Mouse (Mus musculus): ENCODE results near the gene Olfr218. TPM values are rescaled to one million over a fixed set of nuclear protein-coding genes. Genes with fewer than 3 reads are reported as not detected.
"Not testable (repeated sequence)": the region's sequence is repeated elsewhere in the genome, so short reads cannot be mapped to it uniquely, and the experiment has no call there.

Gene Olfr218
- polyA plus RNA-seq (2014; fragmentation: Nextera tagmentation; extraction: Ambion mirVana), result not detected in 2 replicates

DNA sequence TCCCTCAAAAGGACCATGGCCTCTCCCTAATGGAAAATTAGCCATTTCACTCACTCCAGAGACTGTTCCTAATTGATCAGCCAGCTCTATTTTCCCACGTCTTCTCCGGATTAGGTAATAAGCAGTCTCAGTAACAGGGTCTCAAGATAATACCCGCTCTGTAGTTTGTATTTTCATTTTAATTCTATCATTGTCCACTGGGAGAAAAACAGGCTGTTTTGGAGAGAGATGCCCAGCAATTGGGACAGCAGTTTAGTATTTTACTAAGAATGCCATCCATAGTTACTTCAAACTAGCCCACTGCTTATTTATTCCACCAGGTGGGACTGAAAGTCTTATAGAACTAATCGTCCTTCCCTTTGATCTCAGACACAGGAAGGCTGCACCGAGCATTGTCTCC lies at the start of gene Olfr218:
Gene Olfr218 (plus strand): TSS at position 301 of the 400 bp plus-strand sequence.
- ATAC-seq (ENCODE audit: insufficient read depth, low FRiP score, low TSS enrichment) (no peak), DNase-seq (ENCODE audit: low spot score) (no peak)
- H3K27ac ChIP-seq (ENCODE audit: low read depth, low read length), result no peak within 1 kb of the TSS
- H3K27me3 ChIP-seq (ENCODE audit: control insufficient read depth, insufficient read depth, low read length), result no peaks in the 10 kb centered on the region
- H3K9ac ChIP-seq (ENCODE audit: low read length), result no peak within 1 kb of the TSS
- H3K9me3 ChIP-seq (ENCODE audit: control insufficient read depth, low read length), result no peaks in the 10 kb centered on the region
- no peak within 1 kb of the TSS for H3K4me3 ChIP-seq (ENCODE audit: low read depth, low read length)
- H3K4me2 ChIP-seq (ENCODE audit: low read depth), result no peak within 1 kb of the TSS
- no peaks in the 10 kb centered on the region for H3K4me1 ChIP-seq (ENCODE audit: control insufficient read depth, insufficient read depth, low read length)
- H3K36me3 ChIP-seq (ENCODE audit: control insufficient read depth, insufficient read depth, low read length), result no peaks in the 10 kb centered on the region
- WGBS, result 84% methylated on average over 5 of the region's 5 CpGs

DNA sequence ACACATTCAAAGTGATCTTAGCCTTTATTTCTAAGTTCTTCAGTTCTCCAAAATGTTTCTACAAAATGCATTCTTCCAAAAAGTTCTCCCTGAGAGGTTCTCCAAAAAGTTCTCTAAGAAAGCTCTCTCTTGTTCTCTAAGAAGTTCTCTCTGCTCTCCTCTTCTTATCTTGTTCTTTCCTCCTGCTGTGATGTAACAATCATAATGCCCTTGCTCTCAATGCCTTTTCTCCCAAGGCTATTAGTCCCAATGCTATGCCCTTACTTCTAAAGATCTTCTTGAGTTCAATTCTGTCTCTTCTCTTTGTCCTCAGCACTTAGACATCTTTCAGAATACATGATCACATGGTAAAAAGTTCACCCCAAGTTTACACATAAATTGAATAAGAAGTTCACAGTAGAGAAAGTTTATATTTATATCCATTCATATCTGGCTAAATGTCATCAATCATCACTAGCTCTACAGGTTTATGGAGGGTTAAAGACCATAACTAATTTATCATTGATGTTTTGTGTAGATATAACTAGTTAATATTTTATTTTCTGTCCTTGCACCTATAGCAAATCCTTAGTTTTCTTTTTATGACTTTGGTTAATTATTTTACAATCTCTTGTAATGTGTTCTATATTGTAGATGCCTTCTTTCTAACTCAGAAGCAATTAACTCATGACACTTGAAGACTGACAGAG lies 23.3 kb upstream of the Olfr218 start:
- ATAC-seq (ENCODE audit: insufficient read depth, low FRiP score, low TSS enrichment), result no peak; the same call in 1 of the 2 replicates
- no peak overlapping the region for H3K4me2 ChIP-seq (ENCODE audit: low read depth)
- H3K9ac ChIP-seq (ENCODE audit: low read length), result no peak overlapping the region
- no peaks in the 10 kb centered on the region for H3K4me1 ChIP-seq (ENCODE audit: control insufficient read depth, insufficient read depth, low read length)
- no peaks in the 10 kb centered on the region for H3K27me3 ChIP-seq (ENCODE audit: control insufficient read depth, insufficient read depth, low read length)
- no peaks in the 10 kb centered on the region for H3K9me3 ChIP-seq (ENCODE audit: control insufficient read depth, low read length)
- no peak overlapping the region for H3K27ac ChIP-seq (ENCODE audit: low read depth, low read length)
- no peak overlapping the region for H3K4me3 ChIP-seq (ENCODE audit: low read depth, low read length)
- DNase-seq (ENCODE audit: low spot score), result no peak
- no peaks in the 10 kb centered on the region for H3K36me3 ChIP-seq (ENCODE audit: control insufficient read depth, insufficient read depth, low read length)

DNA sequence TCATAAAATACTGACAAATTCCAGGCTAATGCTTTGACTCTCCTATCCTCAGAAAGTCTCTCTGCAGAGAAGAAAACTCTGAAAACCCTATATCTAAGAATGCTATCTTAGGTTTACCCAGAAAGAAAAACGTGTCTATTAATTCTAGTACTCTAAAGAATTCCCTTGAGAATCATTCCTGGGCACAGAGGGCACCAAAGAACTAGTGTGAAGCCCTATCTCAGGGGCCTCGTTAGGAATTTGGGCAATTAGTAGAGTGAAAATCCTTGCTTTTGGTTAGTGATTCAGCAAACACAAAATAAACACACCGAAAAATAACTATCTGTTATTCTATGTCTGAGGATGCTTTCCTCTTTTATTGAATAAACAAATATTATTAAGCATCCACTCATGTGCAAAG lies 7.1 kb upstream of the Olfr218 start, which contains the start of gene Olfr1406:
Gene Olfr1406 (minus strand): TSS at position 101 of the 400 bp plus-strand sequence.
- H3K9ac ChIP-seq (ENCODE audit: low read length), result no peak within 1 kb of the TSS
- ATAC-seq (ENCODE audit: insufficient read depth, low FRiP score, low TSS enrichment) (no peak), DNase-seq (ENCODE audit: low spot score) (no peak)
- no peaks in the 10 kb centered on the region for H3K36me3 ChIP-seq (ENCODE audit: control insufficient read depth, insufficient read depth, low read length)
- H3K9me3 ChIP-seq (ENCODE audit: control insufficient read depth, low read length), result no peaks in the 10 kb centered on the region
- no peaks in the 10 kb centered on the region for H3K27me3 ChIP-seq (ENCODE audit: control insufficient read depth, insufficient read depth, low read length)
- no peaks in the 10 kb centered on the region for H3K4me1 ChIP-seq (ENCODE audit: control insufficient read depth, insufficient read depth, low read length)
- WGBS, result 69% methylated on average over 3 of the region's 3 CpGs
- no peak within 1 kb of the TSS for H3K27ac ChIP-seq (ENCODE audit: low read depth, low read length)
- H3K4me3 ChIP-seq (ENCODE audit: low read depth, low read length), result no peak within 1 kb of the TSS
- H3K4me2 ChIP-seq (ENCODE audit: low read depth), result no peak within 1 kb of the TSS

DNA sequence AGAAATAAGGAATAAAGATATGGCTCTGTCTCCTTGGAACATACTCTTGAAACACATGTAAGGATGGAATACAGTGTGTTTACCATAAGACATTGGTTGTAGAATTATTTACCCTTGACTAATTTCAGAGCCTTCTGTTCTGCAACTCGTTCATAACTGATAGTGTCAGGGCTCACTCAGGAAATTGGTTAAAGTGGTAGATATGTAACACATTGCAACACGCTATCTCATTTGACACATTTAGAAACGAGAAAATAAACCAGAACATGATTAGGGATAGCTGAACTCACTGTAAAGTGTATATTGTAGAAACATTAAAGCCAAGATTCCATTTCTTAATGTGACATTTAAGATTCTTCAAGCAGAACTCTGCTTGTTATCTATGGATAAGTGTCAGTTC lies 5.5 kb upstream of the Olfr218 start:
- Histone ChIP-seq H3K27ac (ENCODE audit: low read depth, low read length) (no peak overlapping the region), H3K4me2 (ENCODE audit: low read depth) (no peak overlapping the region), H3K9ac (ENCODE audit: low read length) (no peak overlapping the region), H3K4me1 (ENCODE audit: control insufficient read depth, insufficient read depth, low read length) (no peaks in the 10 kb centered on the region), H3K27me3 (ENCODE audit: control insufficient read depth, insufficient read depth, low read length) (no peaks in the 10 kb centered on the region), H3K36me3 (ENCODE audit: control insufficient read depth, insufficient read depth, low read length) (no peaks in the 10 kb centered on the region), H3K9me3 (ENCODE audit: control insufficient read depth, low read length) (no peaks in the 10 kb centered on the region), H3K4me3 (ENCODE audit: low read depth, low read length) (no peak overlapping the region)
- no peak for ATAC-seq (ENCODE audit: insufficient read depth, low FRiP score, low TSS enrichment)
- DNase-seq (ENCODE audit: low spot score), result no peak
- WGBS, result 85% methylated on average over 3 of the region's 3 CpGs

DNA sequence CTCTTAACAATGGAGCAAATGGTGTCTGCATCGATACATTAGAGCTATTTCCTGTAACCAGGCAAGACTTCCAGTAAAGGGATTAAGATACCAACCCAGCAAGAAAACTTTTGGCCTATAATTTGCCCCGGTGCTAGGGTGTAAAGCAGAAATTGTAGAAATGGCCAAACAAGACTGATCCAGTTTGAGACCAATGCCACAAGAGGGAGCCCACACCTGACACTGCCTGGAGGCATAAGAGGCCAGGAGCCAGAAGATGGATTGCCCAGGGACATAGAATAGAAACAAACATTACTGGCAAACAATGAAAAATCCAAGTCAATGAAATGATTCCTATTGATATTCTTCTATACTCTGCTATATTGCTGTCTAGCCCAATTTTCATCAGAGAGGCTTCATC lies 1.2 kb upstream of the Olfr218 start:
- H3K9ac ChIP-seq (ENCODE audit: low read length), result no peak overlapping the region
- H3K27me3 ChIP-seq (ENCODE audit: control insufficient read depth, insufficient read depth, low read length), result no peaks in the 10 kb centered on the region
- H3K4me3 ChIP-seq (ENCODE audit: low read depth, low read length), result no peak overlapping the region
- no peaks in the 10 kb centered on the region for H3K36me3 ChIP-seq (ENCODE audit: control insufficient read depth, insufficient read depth, low read length)
- 89% methylated on average over 2 of the region's 2 CpGs for WGBS
- H3K4me1 ChIP-seq (ENCODE audit: control insufficient read depth, insufficient read depth, low read length), result no peaks in the 10 kb centered on the region
- no peak overlapping the region for H3K27ac ChIP-seq (ENCODE audit: low read depth, low read length)
- no peak overlapping the region for H3K4me2 ChIP-seq (ENCODE audit: low read depth)
- DNase-seq (ENCODE audit: low spot score) (no peak), ATAC-seq (ENCODE audit: insufficient read depth, low FRiP score, low TSS enrichment) (no peak)
- no peaks in the 10 kb centered on the region for H3K9me3 ChIP-seq (ENCODE audit: control insufficient read depth, low read length)

DNA sequence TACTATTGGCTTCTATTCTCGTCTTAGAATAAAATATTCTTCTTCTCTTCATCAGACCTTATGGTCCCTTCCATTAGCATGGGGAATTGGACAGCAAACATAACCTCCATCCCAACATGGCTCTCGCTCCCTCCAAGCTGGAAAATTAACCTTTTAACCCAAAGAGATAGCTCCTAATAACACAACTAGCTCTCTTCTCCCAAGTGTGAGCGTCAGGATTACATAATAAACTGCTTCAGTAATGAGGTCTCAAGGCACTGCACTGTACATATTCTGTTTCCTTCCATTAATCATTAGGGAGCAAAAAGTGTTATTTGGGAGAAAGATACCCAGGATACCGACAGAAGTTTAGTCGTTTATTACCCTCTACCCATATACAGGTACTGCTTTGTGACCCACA lies 14.5 kb downstream of the Olfr218 start, which contains the start of gene Olfr1404:
Gene Olfr1404 (plus strand): TSS at position 301 of the 400 bp plus-strand sequence.
- Histone ChIP-seq H3K4me3 (ENCODE audit: low read depth, low read length) (no peak within 1 kb of the TSS), H3K4me2 (ENCODE audit: low read depth) (no peak within 1 kb of the TSS), H3K4me1 (ENCODE audit: control insufficient read depth, insufficient read depth, low read length) (no peaks in the 10 kb centered on the region), H3K9me3 (ENCODE audit: control insufficient read depth, low read length) (no peaks in the 10 kb centered on the region), H3K27me3 (ENCODE audit: control insufficient read depth, insufficient read depth, low read length) (no peaks in the 10 kb centered on the region), H3K27ac (ENCODE audit: low read depth, low read length) (no peak within 1 kb of the TSS), H3K9ac (ENCODE audit: low read length) (no peak within 1 kb of the TSS), H3K36me3 (ENCODE audit: control insufficient read depth, insufficient read depth, low read length) (no peaks in the 10 kb centered on the region)
- DNase-seq (ENCODE audit: low spot score) (no peak), ATAC-seq (ENCODE audit: insufficient read depth, low FRiP score, low TSS enrichment) (no peak)
- WGBS, result 82% methylated on average over 5 of the region's 5 CpGs

DNA sequence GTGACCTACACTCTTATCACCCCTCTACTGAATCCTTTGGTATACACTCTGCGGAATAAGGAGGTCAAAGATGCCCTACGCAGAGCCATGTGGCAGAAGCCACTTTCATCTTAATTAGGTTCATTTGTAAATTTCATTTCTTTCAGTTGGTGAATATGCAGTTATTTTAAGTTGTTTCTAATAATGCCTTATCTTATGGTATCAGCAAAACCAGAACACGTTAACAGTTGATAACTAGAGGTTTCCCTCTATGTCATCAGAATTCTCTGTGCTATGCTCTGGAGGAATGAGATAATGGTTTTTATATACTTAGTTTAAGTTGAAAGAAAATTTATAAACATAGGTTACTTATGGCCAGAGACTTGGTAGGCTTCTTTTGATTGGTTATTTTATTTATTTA lies 18.9 kb downstream of the Olfr218 start:
- Histone ChIP-seq H3K36me3 (ENCODE audit: control insufficient read depth, insufficient read depth, low read length) (no peaks in the 10 kb centered on the region), H3K9me3 (ENCODE audit: control insufficient read depth, low read length) (no peaks in the 10 kb centered on the region), H3K4me3 (ENCODE audit: low read depth, low read length) (no peak overlapping the region), H3K4me1 (ENCODE audit: control insufficient read depth, insufficient read depth, low read length) (no peaks in the 10 kb centered on the region), H3K9ac (ENCODE audit: low read length) (no peak overlapping the region), H3K4me2 (ENCODE audit: low read depth) (no peak overlapping the region), H3K27me3 (ENCODE audit: control insufficient read depth, insufficient read depth, low read length) (no peaks in the 10 kb centered on the region), H3K27ac (ENCODE audit: low read depth, low read length) (no peak overlapping the region)
- WGBS, result 94% methylated on average over 3 of the region's 3 CpGs
- DNase-seq (ENCODE audit: low spot score) (no peak), ATAC-seq (ENCODE audit: insufficient read depth, low FRiP score, low TSS enrichment) (no peak)

DNA sequence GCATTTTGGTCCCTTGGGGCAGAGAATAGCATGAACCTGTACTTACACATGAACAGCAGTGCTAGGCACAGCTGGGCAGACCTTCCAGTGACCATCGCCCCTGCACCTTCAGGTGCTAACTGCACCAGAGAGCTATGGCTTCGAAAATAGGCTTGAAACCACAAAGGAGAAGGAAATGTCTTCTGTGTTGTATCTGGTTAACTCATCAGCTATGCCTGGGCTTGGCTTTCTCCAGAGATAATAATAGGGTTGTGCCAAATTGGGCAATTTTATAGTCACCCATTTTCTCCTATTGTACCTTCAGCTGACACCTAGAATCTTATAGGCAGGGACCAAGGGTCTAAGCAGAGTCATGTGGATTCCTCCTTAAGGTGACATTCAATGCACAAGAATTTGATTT lies 29.5 kb downstream of the Olfr218 start, which contains the start of gene Fcer1a:
Gene Fcer1a (minus strand): TSS at position 134 of the 400 bp plus-strand sequence.
- Histone ChIP-seq H3K4me3 (ENCODE audit: low read depth, low read length) (no peak within 1 kb of the TSS), H3K36me3 (ENCODE audit: control insufficient read depth, insufficient read depth, low read length) (no peaks in the 10 kb centered on the region), H3K27ac (ENCODE audit: low read depth, low read length) (no peak within 1 kb of the TSS), H3K9me3 (ENCODE audit: control insufficient read depth, low read length) (no peaks in the 10 kb centered on the region), H3K4me2 (ENCODE audit: low read depth) (no peak within 1 kb of the TSS), H3K4me1 (ENCODE audit: control insufficient read depth, insufficient read depth, low read length) (no peaks in the 10 kb centered on the region), H3K27me3 (ENCODE audit: control insufficient read depth, insufficient read depth, low read length) (no peaks in the 10 kb centered on the region), H3K9ac (ENCODE audit: low read length) (no peak within 1 kb of the TSS)
- ATAC-seq (ENCODE audit: insufficient read depth, low FRiP score, low TSS enrichment), result no peak
- DNase-seq (ENCODE audit: low spot score), result no peak
- 88% methylated on average over 2 of the region's 2 CpGs for WGBS

DNA sequence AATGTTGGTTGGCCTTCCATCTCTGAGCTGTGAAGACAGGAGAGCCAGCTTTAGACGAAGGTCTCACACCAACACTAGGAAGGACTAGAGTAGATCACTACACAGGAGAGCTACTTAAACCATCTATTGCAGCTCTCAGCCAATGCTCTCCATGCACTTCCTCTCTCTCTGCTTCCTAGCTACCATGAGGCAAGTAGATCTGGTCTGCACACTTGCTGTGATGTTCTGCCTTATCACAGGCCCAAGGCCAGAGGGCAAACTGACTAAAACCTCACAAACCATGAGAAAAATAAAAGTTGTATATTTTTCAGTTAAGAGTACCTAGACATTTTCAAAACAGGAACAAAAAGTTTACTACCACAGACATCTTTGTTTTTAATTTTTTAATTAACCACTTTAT lies 39.4 kb downstream of the Olfr218 start:
- not testable (repeated sequence) for DNase-seq (ENCODE audit: low spot score); H3K36me3 ChIP-seq (ENCODE audit: control insufficient read depth, insufficient read depth, low read length); H3K27ac ChIP-seq (ENCODE audit: low read depth, low read length); H3K9me3 ChIP-seq (ENCODE audit: control insufficient read depth, low read length); H3K4me1 ChIP-seq (ENCODE audit: control insufficient read depth, insufficient read depth, low read length); H3K9ac ChIP-seq (ENCODE audit: low read length); H3K4me2 ChIP-seq (ENCODE audit: low read depth); H3K27me3 ChIP-seq (ENCODE audit: control insufficient read depth, insufficient read depth, low read length); ATAC-seq (ENCODE audit: insufficient read depth, low FRiP score, low TSS enrichment); H3K4me3 ChIP-seq (ENCODE audit: low read depth, low read length)
- 83% methylated on average over 1 of the region's 1 CpGs for WGBS
